Mouse (Mus musculus): ENCODE results near the gene Phyh.

DNA sequence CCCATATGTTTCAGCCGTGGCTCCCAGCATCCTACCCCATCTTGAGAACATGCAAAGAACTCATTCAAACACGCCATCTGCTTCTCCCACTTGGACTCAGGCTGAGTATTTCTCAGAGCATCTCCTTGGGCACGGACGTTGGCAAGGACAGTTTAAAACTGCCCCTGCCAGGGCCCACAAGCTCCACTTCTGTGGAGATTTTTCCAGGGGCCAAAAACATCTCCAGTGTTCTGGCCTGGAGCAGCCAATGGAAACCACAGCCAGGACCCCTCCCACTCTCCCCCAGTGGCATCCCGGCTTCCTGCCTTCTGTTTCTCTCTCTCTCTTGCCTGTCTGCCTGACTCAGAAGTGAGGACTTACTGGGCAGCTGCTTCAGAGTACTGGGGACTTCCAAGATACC, 57.0 kb downstream of the Phyh start, which contains the start of gene Ucma:
- TF ChIP-seq CTCF (IDR thresholded peaks at IDR 0.05; ENCODE audit: low read depth, low read length) (no peak), POLR2A (IDR thresholded peaks at IDR 0.05; ENCODE audit: extremely low read depth, insufficient read depth, low read length) (no peak)
